Mouse (Mus musculus): ENCODE results near the gene Tmem238l.
A peak's percentile ranks its signal among the peaks of the same experiment; 100 is the strongest.

The Tmem238l gene

DNA sequence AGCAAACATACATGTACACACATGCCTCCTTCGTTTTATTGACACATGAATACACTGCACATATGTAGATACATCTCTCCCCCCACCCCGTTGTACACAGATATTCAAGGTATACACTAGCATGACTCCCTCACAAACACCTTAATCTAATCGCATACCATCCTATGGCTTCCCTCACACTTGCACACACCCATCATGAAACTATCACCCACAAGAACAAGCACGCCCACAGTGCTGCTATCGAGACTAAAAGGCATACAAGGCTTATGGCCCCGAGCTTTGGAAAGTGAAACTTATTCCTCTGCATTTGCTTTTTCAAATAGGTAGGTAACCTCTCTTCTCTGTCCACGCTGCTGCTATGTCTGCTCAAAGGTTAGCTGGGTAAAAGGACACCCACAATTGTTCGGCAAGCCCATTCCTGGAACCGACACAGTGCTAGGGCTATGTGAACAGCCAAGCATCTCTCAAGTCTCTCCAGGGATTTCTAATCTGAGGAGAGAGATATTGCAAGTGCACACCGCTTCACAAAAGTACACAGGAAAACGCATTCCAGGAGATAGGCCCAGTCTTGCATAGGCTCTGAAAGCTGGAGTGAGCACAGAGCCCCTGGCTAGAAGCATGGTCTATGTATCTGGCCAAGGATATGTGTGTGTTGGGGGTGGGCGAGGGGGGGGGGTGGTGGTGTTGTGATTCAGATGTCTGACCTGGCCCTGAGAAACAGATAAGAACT is 5.2 kb downstream of the Tmem238l start:
- H3K36me3 ChIP-seq (ENCODE audit: control insufficient read depth, insufficient read depth, low read length, poor library complexity, severe bottlenecking) = no peaks in the 10 kb centered on the region
- DNase-seq (ENCODE audit: low read depth, low spot score) = no peak
- 0 out of 2 replicates have a peak, but pooled peaks cover under 1% of the 10 kb centered on the region for H3K27me3 ChIP-seq (ENCODE audit: control insufficient read depth, insufficient read depth, low read length, poor library complexity, severe bottlenecking)

DNA sequence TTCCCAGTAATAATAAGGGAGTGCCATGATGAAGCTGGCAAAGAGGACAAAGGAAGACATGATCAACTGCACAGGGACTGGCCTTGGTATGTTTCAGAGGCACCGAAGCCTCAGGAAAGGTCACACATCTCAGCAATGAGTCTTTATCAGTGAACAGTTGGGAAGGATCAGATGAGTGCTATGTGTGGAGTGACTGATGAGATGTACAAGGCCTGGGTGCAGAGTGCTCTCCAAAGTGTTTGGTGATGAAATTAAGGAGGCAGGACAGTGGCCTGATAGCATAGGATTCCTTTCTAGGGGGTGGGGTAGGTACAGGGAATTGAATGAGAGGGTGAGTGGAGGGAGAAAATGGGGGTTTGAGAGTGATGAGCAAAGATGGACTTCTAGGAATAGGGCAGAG is 7.0 kb downstream of the Tmem238l start:
- Histone ChIP-seq H3K36me3 (ENCODE audit: control insufficient read depth, insufficient read depth, low read length, poor library complexity, severe bottlenecking) (no peaks in the 10 kb centered on the region), H3K27me3 (ENCODE audit: control insufficient read depth, insufficient read depth, low read length, poor library complexity, severe bottlenecking) (0 out of 2 replicates have a peak, but pooled peaks cover 1% of the 10 kb centered on the region)
- DNase-seq (ENCODE audit: low read depth, low spot score) = no peak

DNA sequence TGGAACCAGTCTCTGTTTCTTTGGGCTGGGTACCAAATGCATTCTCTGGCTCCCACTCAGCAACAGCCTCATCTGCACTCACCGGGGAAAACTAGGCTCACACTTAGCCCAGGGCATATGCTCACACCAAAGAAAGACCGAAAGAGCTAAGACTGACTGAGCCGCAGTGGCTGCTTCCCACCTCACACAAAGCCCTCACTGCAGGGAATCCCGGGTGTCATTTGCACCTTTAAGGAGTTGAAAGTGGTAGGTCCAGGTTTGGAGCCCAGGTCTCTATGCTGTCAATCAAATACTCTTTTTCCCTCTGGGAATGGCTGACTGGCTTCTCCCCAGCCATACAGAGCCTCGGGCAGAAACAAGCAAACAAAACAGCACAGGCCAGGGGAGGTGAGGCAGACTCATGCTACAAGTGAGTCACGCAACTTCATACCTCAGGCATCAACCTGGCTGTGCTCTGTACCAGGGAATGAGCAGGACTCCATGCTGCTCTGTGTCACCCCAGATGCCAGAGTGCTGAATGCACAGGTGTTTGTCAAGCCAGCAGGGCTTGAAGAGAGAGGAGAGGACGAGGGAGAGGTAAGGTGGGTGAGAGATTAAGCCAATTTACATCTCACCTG is 10.2 kb downstream of the Tmem238l start:
- Histone ChIP-seq H3K36me3 (ENCODE audit: control insufficient read depth, insufficient read depth, low read length, poor library complexity, severe bottlenecking) (no peaks in the 10 kb centered on the region), H3K27me3 (ENCODE audit: control insufficient read depth, insufficient read depth, low read length, poor library complexity, severe bottlenecking) (0 out of 2 replicates have a peak, but pooled peaks cover 1% of the 10 kb centered on the region)
- no peak for DNase-seq (ENCODE audit: low read depth, low spot score)

DNA sequence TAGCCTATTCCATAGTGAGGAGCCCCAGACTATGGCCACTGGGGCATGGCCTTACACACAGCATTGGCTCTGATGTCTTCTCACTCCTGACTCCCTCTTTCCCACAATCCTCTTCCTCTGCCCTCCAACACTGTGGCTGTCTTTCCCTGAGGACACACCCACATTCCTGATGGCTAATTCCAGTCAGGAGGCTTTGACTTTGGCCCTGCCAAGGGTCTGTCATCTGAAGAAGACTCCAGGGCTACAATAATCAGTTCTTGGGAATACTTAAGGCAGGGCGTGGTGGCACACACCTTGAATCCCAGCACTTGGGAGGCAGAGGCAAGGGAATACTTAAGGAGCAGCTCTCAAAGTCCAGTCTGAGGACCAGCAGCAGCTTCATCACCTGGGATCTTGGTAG is 12.1 kb downstream of the Tmem238l start:
- Histone ChIP-seq H3K36me3 (ENCODE audit: control insufficient read depth, insufficient read depth, low read length, poor library complexity, severe bottlenecking) (no peaks in the 10 kb centered on the region), H3K27me3 (ENCODE audit: control insufficient read depth, insufficient read depth, low read length, poor library complexity, severe bottlenecking) (0 out of 2 replicates have a peak, but pooled peaks cover 1% of the 10 kb centered on the region)
- no peak for DNase-seq (ENCODE audit: low read depth, low spot score)

DNA sequence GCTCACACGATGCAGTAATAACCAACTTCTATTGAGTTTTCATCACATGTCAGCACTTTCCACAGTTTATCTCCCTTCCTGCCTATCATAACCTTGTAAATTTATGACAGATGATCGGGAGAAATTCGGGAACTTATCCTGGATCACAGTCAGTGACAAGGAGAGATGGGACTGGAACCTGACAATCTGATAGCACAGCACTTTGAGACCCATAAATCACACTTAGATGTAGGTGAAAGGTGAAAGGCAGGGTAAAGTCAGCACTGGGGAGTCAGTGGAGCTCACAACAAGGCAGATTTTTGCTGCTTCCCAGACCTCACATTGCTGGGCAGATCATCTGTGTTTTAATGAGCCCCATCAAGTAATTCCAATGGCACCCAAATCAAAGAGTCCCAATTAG is 17.1 kb downstream of the Tmem238l start:
- Histone ChIP-seq H3K27me3 (ENCODE audit: control insufficient read depth, insufficient read depth, low read length, poor library complexity, severe bottlenecking) (no peaks in the 10 kb centered on the region), H3K36me3 (ENCODE audit: control insufficient read depth, insufficient read depth, low read length, poor library complexity, severe bottlenecking) (no peaks in the 10 kb centered on the region)
- DNase-seq (ENCODE audit: low read depth, low spot score) = no peak

DNA sequence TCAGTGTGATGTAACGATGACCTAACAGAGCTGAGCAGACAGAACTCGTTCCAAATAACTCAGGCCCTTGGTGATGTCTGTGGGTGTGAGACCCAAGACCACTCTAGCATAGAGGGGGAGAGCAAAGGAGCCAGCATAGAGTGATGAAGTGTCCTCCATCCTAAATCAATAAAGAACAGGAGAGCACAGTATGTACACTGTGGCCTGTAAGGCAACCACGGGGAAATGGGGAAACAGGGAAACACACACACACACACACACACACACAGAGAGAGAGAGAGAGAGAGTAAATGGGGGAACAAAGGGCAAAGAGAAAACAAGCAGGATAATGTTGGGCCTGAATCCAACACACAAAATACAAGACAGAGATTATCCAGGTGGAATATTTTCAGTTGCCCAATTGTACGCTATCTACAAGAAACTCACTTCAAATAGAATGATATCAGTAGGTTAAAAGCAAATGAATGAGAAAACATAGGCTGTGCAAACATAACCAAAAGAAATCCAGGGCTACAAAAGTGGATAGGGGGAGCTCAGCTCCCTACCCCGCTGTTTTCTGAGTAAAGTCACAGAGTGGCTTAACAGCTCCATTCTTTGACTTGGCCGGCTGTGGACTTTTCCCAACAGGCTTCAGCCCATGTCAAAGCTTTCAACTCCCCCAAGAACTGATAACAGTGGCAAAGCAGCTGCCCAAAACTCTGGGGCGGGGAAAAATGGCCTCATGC is 19.3 kb downstream of the Tmem238l start:
- DNase-seq (ENCODE audit: low read depth, low spot score) = no peak
- Histone ChIP-seq H3K36me3 (ENCODE audit: control insufficient read depth, insufficient read depth, low read length, poor library complexity, severe bottlenecking) (no peaks in the 10 kb centered on the region), H3K27me3 (ENCODE audit: control insufficient read depth, insufficient read depth, low read length, poor library complexity, severe bottlenecking) (no peaks in the 10 kb centered on the region)

DNA sequence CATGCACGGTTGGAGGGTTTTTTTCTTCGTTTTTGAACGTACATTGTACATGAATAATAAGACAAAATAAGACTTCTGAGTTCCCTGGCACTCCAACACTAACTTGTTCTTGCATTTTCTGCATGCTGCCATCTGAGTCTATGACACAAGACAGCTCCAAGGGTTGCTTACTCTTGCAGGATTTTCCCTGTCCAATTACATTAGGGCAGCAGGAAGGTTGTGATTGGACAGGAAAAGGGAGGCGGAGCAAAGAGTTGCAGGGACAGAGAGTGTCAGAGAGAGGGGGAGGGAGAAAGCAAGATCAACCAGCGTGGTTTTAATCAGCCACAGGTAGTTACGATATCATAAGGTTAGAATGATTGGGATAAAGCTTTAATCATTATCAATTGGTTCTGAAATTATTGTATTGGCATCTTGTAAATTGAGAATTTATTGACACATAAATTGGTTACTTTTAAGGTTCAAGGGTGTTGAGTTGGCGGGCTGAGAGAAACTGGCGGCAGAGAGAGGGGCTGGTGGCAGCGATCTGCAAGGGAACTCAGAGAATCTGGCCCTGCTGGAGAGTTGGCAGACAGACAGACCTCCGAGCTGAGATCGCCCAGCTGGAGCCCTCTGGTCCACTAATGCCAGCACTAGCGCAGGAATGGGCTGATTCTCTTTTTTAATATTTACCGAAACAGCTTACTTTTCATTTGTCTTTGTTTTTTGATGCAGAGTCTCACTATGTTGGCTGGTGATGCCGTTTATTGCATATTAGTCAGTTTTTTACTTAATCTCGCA is 25.1 kb downstream of the Tmem238l start:
- Histone ChIP-seq H3K36me3 (ENCODE audit: control insufficient read depth, insufficient read depth, low read length, poor library complexity, severe bottlenecking) (no peaks in the 10 kb centered on the region), H3K27me3 (ENCODE audit: control insufficient read depth, insufficient read depth, low read length, poor library complexity, severe bottlenecking) (no peaks in the 10 kb centered on the region)
- no peak for DNase-seq (ENCODE audit: low read depth, low spot score)

DNA sequence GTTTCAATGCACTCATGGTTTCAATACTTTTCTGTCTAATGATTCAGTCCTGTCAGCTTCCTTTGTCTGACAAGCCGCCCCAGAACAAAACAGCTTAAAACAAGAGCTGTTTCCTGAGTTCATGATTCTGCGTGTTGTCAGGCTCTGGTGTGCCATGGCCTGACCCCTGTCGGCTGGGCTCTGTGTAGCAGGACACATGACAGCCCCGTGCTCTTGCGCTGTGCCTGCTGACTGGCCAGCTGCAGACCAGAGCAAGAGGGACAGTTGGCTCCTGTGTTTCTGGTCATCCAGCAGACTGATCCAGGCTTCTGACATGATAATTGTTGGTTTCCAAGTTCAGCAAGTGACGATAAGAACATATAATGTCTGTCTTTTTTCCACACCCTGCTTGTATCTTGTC is 26.4 kb downstream of the Tmem238l start:
- H3K27me3 ChIP-seq (ENCODE audit: control insufficient read depth, insufficient read depth, low read length, poor library complexity, severe bottlenecking) = no peaks in the 10 kb centered on the region
- no peaks in the 10 kb centered on the region for H3K36me3 ChIP-seq (ENCODE audit: control insufficient read depth, insufficient read depth, low read length, poor library complexity, severe bottlenecking)
- DNase-seq (ENCODE audit: low read depth, low spot score) = peak; percentile 50

DNA sequence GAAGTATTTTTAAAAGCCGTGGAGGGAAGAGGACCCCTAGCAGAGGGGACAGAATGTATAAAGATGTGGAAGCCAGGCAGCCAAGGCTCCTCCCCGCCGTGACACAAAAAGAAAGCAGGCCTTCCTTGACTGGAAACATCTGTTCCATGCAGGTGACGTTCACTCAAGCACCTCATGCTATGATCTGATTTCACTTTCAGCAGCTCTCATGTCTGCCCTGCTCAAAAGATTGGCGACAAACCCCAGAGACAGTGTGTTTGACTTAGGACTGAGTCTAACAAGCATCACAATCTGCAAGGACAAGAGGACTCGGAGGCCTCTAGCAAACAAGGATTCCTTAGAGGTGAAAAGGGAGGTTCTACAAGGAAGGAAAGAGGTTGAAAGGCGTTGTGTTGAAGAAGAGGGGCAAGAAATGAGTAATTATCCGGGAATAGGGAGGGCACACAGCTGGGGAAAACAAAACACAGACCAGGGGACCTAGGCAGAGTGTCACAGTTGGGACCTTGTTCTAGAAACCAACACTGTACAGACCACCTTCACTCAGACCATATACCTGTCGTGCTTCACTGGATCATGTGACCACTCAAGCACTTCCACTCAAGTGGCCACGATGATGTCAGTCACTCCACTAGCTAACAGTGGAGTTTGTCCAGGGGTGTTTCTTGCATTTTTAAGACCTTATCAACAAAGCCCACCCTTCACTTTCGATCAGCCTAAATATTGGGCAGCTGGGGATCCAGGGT is 27.2 kb downstream of the Tmem238l start:
- peak; percentile 6 for DNase-seq (ENCODE audit: low read depth, low spot score)

DNA sequence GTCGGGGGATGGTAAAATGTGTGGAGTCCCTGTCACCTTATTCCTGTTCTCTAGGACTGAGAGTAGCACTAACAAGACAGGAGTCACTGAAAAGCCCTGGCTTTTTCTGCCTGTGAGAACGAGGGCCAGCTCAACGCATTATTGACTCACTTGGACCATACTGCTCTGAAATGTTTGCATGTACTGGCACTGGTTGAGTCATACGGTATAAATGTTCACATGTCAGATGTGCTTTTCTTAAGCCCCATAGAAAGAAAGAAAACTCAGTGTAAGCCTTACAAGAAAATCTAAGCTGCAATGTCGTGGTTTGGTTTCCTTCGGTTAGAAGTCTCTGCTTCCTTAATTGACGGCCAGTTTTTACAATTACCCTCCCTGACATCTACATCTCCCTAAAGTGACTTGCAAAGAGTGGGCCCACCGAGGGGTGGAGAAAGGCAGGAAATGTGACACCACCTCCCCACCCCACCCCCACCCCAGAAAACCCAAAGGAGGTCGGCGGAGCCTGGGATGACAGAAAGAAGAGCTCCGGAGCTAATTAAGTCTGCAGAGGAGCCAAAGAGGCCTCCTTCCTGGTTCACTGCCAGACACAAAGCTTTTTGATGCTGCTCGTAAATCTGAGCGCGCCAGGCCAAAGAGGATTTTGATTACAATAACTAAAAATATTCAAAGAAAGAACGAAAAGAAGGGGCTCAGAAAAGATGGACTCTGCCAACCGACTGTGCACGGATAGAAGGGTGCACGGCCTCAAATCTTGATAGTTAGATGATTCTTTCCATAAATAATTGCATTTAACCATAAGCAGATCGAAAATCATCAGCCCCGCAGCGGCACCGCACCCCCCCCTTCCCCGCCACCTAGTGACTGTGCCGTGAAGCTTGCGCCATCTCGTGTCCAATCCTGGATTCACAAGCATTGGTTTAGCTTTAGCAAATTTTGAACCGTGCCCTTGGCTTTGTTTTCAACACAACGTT is 28.0 kb downstream of the Tmem238l start:
- Histone ChIP-seq H3K27me3 (ENCODE audit: control insufficient read depth, insufficient read depth, low read length, poor library complexity, severe bottlenecking) (no peaks in the 10 kb centered on the region), H3K36me3 (ENCODE audit: control insufficient read depth, insufficient read depth, low read length, poor library complexity, severe bottlenecking) (no peaks in the 10 kb centered on the region)
- peak; percentile 79 for DNase-seq (ENCODE audit: low read depth, low spot score)

More for the DNA sequence above, 27.2 kb downstream of the Tmem238l start:
- H3K36me3 ChIP-seq (ENCODE audit: control insufficient read depth, insufficient read depth, low read length, poor library complexity, severe bottlenecking) = no peaks in the 10 kb centered on the region
- no peaks in the 10 kb centered on the region for H3K27me3 ChIP-seq (ENCODE audit: control insufficient read depth, insufficient read depth, low read length, poor library complexity, severe bottlenecking)

DNA sequence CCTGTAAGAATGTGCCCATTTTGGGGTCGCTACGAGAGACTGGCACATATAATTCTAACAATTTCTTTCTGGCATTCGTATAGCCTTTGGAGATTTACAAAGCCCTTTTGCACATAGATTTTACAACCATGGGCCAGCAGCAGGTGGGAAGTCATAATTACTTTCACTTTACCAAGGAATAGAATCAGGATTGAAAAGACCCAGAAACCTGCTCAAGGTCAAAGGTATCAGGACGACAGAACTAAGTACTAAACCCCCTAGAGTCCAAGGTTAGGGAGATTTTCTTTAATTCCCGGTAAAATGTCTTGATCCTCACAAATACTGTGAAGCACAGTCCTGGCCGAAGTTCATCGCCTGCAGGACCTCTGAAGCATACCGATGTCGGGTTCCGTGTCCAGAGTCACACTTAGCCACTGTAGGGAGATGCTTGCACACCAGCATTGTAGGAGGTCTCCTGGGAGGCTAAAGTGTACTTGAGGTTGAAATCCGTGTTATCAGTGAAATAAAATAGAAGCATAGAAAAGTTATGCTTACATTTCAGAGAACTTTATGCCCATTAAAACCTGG is 28.8 kb downstream of the Tmem238l start:
- Histone ChIP-seq H3K36me3 (ENCODE audit: control insufficient read depth, insufficient read depth, low read length, poor library complexity, severe bottlenecking) (no peaks in the 10 kb centered on the region), H3K27me3 (ENCODE audit: control insufficient read depth, insufficient read depth, low read length, poor library complexity, severe bottlenecking) (no peaks in the 10 kb centered on the region)
- peak; percentile 15 for DNase-seq (ENCODE audit: low read depth, low spot score)

DNA sequence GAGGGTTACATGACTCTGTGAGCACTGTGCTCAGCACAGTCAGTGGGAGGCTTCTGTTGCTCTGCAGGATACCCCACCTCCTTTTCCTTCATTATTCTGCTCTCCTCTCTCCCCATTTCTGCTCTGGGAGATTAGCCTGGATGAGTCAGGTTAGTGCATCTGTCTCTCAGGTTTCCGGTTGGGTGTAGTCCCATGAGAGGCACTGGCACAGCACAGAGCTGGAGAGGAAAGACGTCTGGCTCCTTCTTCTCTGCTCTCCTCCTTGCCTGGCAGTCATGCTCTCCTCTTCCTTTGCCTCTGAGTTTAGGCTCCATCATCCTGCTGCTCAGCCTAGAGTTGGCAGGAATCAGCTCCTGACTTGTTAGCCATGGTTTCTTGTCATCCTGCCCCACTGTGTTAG is 35.7 kb downstream of the Tmem238l start:
- no peaks in the 10 kb centered on the region for H3K36me3 ChIP-seq (ENCODE audit: control insufficient read depth, insufficient read depth, low read length, poor library complexity, severe bottlenecking)
- no peaks in the 10 kb centered on the region for H3K27me3 ChIP-seq (ENCODE audit: control insufficient read depth, insufficient read depth, low read length, poor library complexity, severe bottlenecking)
- no peak for DNase-seq (ENCODE audit: low read depth, low spot score)

DNA sequence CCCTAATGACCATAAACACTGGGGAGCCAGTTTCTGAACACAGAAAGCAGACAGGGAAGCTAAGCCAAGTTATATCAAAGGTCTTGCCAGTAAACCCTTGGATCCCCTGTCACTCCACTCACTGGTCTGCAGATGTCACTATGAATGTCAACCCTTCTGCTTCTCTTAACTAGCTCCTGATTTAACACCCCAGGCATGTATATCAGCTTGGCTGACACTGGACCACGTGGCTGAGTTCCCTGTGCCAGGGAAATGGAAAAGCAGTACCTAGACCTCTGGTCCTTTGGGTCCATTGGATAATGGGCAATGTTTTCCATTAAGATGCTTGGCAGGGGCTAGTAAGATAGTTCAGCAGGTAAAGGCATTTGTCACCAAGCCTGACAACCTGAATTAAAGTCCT is 37.2 kb downstream of the Tmem238l start:
- H3K36me3 ChIP-seq (ENCODE audit: control insufficient read depth, insufficient read depth, low read length, poor library complexity, severe bottlenecking) = no peaks in the 10 kb centered on the region
- DNase-seq (ENCODE audit: low read depth, low spot score) = no peak
- H3K27me3 ChIP-seq (ENCODE audit: control insufficient read depth, insufficient read depth, low read length, poor library complexity, severe bottlenecking) = no peaks in the 10 kb centered on the region

All from splenic B cell, adult 2 months (primary cell).